Mouse (Mus musculus) G1E-ER4 (cell line): ENCODE results near the gene Sult2a7. TPM values are rescaled to one million over a fixed set of nuclear protein-coding genes. Genes with fewer than 3 reads are reported as not detected.

Experiments
- GATA1 ChIP-seq: IDR thresholded peaks from one replicate; pipeline ENCODE4 v1.8.0; 2012; ENCODE audit warnings: low read length, inconsistent platforms
- polyA plus RNA-seq: library from polyadenylated mRNA; stranded (reverse); fragments of >175 nt; gene quantifications from 2 replicates; pipeline ENCODE4 v1.2.3, GENCODE M21; 2012

The Sult2a7 gene
- not detected in 2 replicates for polyA plus RNA-seq

GRCm38 (mm10) chr7:14494130-14494529 lies at the start of gene Sult2a7:
Gene Sult2a7, minus strand, starts transcription at chr7:14494230.
- TF ChIP-seq GATA1, result no peak

- no peak for TF ChIP-seq GATA1
Measured at GRCm38 (mm10) chr7:14525280-14525679, 31.2 kb upstream of the Sult2a7 start.

- TF ChIP-seq GATA1, result no peak
Measured at GRCm38 (mm10) chr7:14522636-14523035, 28.6 kb upstream of the Sult2a7 start.

GRCm38 (mm10) chr7:14518301-14518700 lies 24.3 kb upstream of the Sult2a7 start:
- TF ChIP-seq GATA1, result no peak

- no peak for TF ChIP-seq GATA1
Measured at GRCm38 (mm10) chr7:14492886-14493285, 1.1 kb downstream of the Sult2a7 start.

- TF ChIP-seq GATA1, result no peak
Measured at GRCm38 (mm10) chr7:14446534-14446933, 47.5 kb downstream of the Sult2a7 start, which contains the start of gene Sult2a8. Gene Sult2a8, minus strand, starts transcription at chr7:14446769.

- no peak for TF ChIP-seq GATA1
Measured at GRCm38 (mm10) chr7:14439581-14439980, 54.4 kb downstream of the Sult2a7 start.

GRCm38 (mm10) chr7:14438484-14438883 lies 55.5 kb downstream of the Sult2a7 start:
- no peak for TF ChIP-seq GATA1

GRCm38 (mm10) chr7:14438029-14438428 lies 56.0 kb downstream of the Sult2a7 start:
- TF ChIP-seq GATA1, result no peak

Other genes starting within 250 kb of the Sult2a7 start
- gene Sult2a6, start 239.4 kb downstream of the Sult2a7 start, polyA plus RNA-seq, result not detected in 2 replicates
- not detected in 2 replicates for gene Obox8, start 160.7 kb downstream of the Sult2a7 start, polyA plus RNA-seq
- gene Sult2a8, start 47.5 kb downstream of the Sult2a7 start, polyA plus RNA-seq, result not detected in 2 replicates
- not detected in 2 replicates for gene Vmn1r90, start 69.3 kb upstream of the Sult2a7 start, polyA plus RNA-seq
- not detected in 2 replicates for gene Obox7, start 165.3 kb upstream of the Sult2a7 start, polyA plus RNA-seq